Mouse (Mus musculus) heart, postnatal 0 days (tissue): ENCODE measurements around the gene Jmjd6. TPM values are rescaled to one million over a fixed set of nuclear protein-coding genes. Genes with fewer than 3 reads are reported as not detected.

ENCODE experiments used
- ATAC-seq: fragments of 200-750 bp; cut with Nextera tagmentation; 2 replicates; pipeline ENCODE4 v1.8.0; 2017; ENCODE audit warnings: low read depth, moderate number of reproducible peaks, moderate library complexity; ENCODE audit not compliant: insufficient read depth
- DNase-seq: peaks from one replicate; pipeline ENCODE4 v3.0.0-alpha.2; 2016; ENCODE audit warnings: low spot score
- H3K27ac ChIP-seq: fragments of 300-500 bp; sonication (generic); 2 replicates; pipeline ENCODE4 v1.5.1; 2014; ENCODE audit warnings: low read depth, mild to moderate bottlenecking
- H3K27me3 ChIP-seq: fragments of 300-500 bp; sonication (generic); 2 replicates; pipeline ENCODE4 v1.6.1; 2014; ENCODE audit warnings: low read length, mixed read lengths; ENCODE audit not compliant: control insufficient read depth, insufficient read depth
- H3K36me3 ChIP-seq: fragments of 300-500 bp; sonication (generic); replicated peaks from 2 replicates; pipeline ENCODE4 v1.6.1; 2014; ENCODE audit warnings: low read length, mixed read lengths; ENCODE audit not compliant: control insufficient read depth, insufficient read depth
- H3K4me1 ChIP-seq: fragments of 300-500 bp; sonication (generic); 2 replicates; pipeline ENCODE4 v1.6.1; 2014; ENCODE audit warnings: antibody characterized with exemption; ENCODE audit not compliant: control insufficient read depth, insufficient read depth
- H3K4me2 ChIP-seq: fragments of 300-500 bp; sonication (generic); 2 replicates; pipeline ENCODE4 v1.6.1; 2014; ENCODE audit warnings: low read depth, mild to moderate bottlenecking, low read length, moderate library complexity
- H3K4me3 ChIP-seq: fragments of 300-500 bp; sonication (generic); 2 replicates; pipeline ENCODE4 v1.5.1; 2014; ENCODE audit warnings: low read depth, low read length
- H3K9ac ChIP-seq: fragments of 300-500 bp; sonication (generic); replicated peaks from 2 replicates; pipeline ENCODE4 v1.6.1; 2014; ENCODE audit warnings: low read depth, low read length, mixed read lengths
- H3K9me3 ChIP-seq: fragments of 300-500 bp; sonication (generic); replicated peaks from 2 replicates; pipeline ENCODE4 v1.6.1; 2016; ENCODE audit warnings: low read length; ENCODE audit not compliant: control insufficient read depth
- CTCF ChIP-seq: IDR thresholded peaks from 2 replicates; pipeline ENCODE4 v1.5.1; 2016; ENCODE audit warnings: antibody characterized with exemption, control low read depth, low read depth
- EP300 ChIP-seq: IDR thresholded peaks from 2 replicates; pipeline ENCODE4 v1.6.1; 2016; ENCODE audit warnings: antibody characterized with exemption, low read depth
- WGBS: fragments of 180-500 bp; shearing (Covaris S2); extraction: QIAGEN DNeasy Blood & Tissue Kit; methylation state at CpG from one replicate; pipeline ENCODE4 v1.1.7; 2014; 5-methylcytosine and 5-hydroxymethylcytosine counted together
- polyA plus RNA-seq: library from polyadenylated mRNA; unstranded; fragments of >200 nt; fragmentation: Nextera tagmentation; extraction: Ambion mirVana; gene quantifications from 2 replicates; pipeline ENCODE4 v1.2.1, GENCODE M21; 2015
- total RNA-seq: library from RNA; depleted of rRNA; stranded (reverse); fragments of >200 nt; gene quantifications from 2 replicates; pipeline ENCODE4 v1.2.3, GENCODE M21; 2014; ENCODE audit warnings: low replicate concordance

The Jmjd6 gene
- total and polyA plus RNA-seq, 2 experiments from 2014 or later: 24.8 to 43.1 TPM

GRCm38 (mm10) chr11:116822215-116822614 is 21.0 kb downstream of the Jmjd6 start:
- Histone ChIP-seq H3K4me2 (peak overlapping the region; percentile 11), H3K9me3 (no peaks in the 10 kb centered on the region), H3K36me3 (no peaks in the 10 kb centered on the region), H3K27ac (peak overlapping the region; percentile 81; the same call in 1 of the 2 replicates), H3K4me3 (no peak overlapping the region), H3K4me1 (peaks cover 31% of the 10 kb centered on the region), H3K9ac (no peak overlapping the region), H3K27me3 (no peaks in the 10 kb centered on the region)
- DNase-seq (no peak), ATAC-seq (no peak)
- WGBS: 58% methylated on average over 10 of the region's 10 CpGs
- TF ChIP-seq CTCF (no peak), EP300 (no peak)

- H3K9ac ChIP-seq: 0 out of 2 replicates have a peak overlapping the region, but pooled peaks have one; percentile 5
- TF ChIP-seq CTCF (no peak), EP300 (peak; percentile 41; the same call in 1 of the 2 replicates)
- peak overlapping the region; percentile 81 for H3K27ac ChIP-seq
- no peaks in the 10 kb centered on the region for H3K36me3 ChIP-seq
- no peak overlapping the region for H3K4me3 ChIP-seq
- peak overlapping the region; percentile 29; the same call in 1 of the 2 replicates for H3K4me2 ChIP-seq
- WGBS: 16% methylated on average over 13 of the region's 13 CpGs
- H3K27me3 ChIP-seq: no peaks in the 10 kb centered on the region
- peaks cover 40% of the 10 kb centered on the region for H3K4me1 ChIP-seq
- ATAC-seq: peak; percentile 80
- H3K9me3 ChIP-seq: no peaks in the 10 kb centered on the region
- DNase-seq: peak; percentile 90
Observed at GRCm38 (mm10) chr11:116821057-116821940, 21.9 kb downstream of the Jmjd6 start.

GRCm38 (mm10) chr11:116819932-116820593 is 23.2 kb downstream of the Jmjd6 start:
- H3K4me1 ChIP-seq: peaks cover 41% of the 10 kb centered on the region
- no peaks in the 10 kb centered on the region for H3K9me3 ChIP-seq

GRCm38 (mm10) chr11:116818722-116819121 is 24.5 kb downstream of the Jmjd6 start:
- H3K4me1 ChIP-seq: peaks cover 54% of the 10 kb centered on the region
- WGBS: 49% methylated on average over 8 of the region's 8 CpGs
- H3K9me3 ChIP-seq: no peaks in the 10 kb centered on the region
- 0 out of 2 replicates have a peak overlapping the region, but pooled peaks have one; percentile 81 for H3K27ac ChIP-seq
- no peak overlapping the region for H3K4me2 ChIP-seq
- no peaks in the 10 kb centered on the region for H3K36me3 ChIP-seq
- no peak for TF ChIP-seq CTCF
- DNase-seq (no peak), ATAC-seq (no peak)
- no peaks in the 10 kb centered on the region for H3K27me3 ChIP-seq
- no peak overlapping the region for H3K4me3 ChIP-seq
- no peak overlapping the region for H3K9ac ChIP-seq

More at GRCm38 (mm10) chr11:116819932-116820593, 23.2 kb downstream of the Jmjd6 start:
- TF ChIP-seq CTCF: no peak
- no peak for TF ChIP-seq EP300
- no peak for DNase-seq
- Histone ChIP-seq H3K27me3 (no peaks in the 10 kb centered on the region), H3K4me2 (no peak overlapping the region), H3K36me3 (no peaks in the 10 kb centered on the region), H3K27ac (peak overlapping the region; percentile 81), H3K9ac (no peak overlapping the region), H3K4me3 (no peak overlapping the region)
- ATAC-seq: no peak
- WGBS: 59% methylated on average over 5 of the region's 5 CpGs

GRCm38 (mm10) chr11:116817567-116817966 is 25.7 kb downstream of the Jmjd6 start:
- peaks cover 63% of the 10 kb centered on the region for H3K4me1 ChIP-seq
- no peak for ATAC-seq
- no peak overlapping the region for H3K4me3 ChIP-seq
- H3K9me3 ChIP-seq: no peaks in the 10 kb centered on the region
- peak overlapping the region; percentile 49; the same call in 1 of the 2 replicates for H3K27ac ChIP-seq
- WGBS: 90% methylated on average over 5 of the region's 5 CpGs
- H3K9ac ChIP-seq: no peak overlapping the region
- no peak overlapping the region for H3K4me2 ChIP-seq
- H3K36me3 ChIP-seq: no peaks in the 10 kb centered on the region
- no peak for TF ChIP-seq EP300
- TF ChIP-seq CTCF: no peak
- no peaks in the 10 kb centered on the region for H3K27me3 ChIP-seq
- no peak for DNase-seq
